16 mouse cellular contexts compared by ENCODE assay signal in the genomic region with DNA sequence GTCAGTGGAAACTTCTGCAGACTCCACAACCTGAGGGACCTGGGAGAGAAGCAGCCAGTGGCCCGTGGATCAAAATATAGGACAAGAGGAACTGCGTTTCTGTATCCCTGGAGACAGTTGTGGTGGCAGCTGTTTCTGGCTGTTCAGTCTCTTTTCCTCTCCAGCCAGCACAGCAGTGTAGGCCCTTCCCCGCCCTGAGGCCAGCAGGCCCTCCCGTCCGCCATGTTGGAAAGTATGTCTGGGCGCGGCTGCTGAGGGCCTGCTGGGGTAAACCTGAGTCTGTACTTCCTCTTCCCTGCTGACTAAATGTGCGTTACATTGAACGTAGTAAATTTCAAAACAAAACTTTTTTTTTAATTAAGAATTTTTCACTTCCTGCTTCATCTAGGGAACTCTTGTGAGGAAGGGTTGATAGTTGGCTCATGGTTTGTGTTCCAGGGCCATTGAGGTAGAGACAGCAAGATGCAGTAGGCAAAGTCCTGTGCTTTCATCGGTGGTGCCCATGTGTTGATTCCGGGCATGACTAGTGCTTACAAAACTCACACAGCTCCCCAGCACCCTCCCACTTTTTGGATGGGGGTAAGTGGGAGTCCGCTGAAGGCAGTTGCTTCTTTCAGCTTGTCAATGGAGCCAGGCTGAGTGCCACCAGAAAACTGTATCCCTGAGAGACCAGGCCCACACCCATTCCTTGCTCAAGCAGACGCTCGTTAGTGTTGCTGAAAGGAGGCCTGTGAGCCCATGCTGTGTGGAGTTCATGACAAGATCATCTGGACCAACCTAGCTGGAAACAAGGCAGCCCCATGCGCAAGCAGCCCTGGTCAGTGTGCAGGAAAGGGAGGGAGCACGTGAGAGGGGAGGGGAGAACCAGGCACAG. TPM values are rescaled to one million over a fixed set of nuclear protein-coding genes. Genes with fewer than 3 reads are reported as not detected.
DNase-seq lines count a peak whose midpoint lies in the region; ATAC-seq and TF ChIP-seq lines count a peak whose summit lies in the region.
"Had no signal": no experiment of that assay in that cellular context is flagged by ENCODE, and none has a peak within 500 bp of the region (broad histone marks: within the 10 kb centered on the region; RNA-seq: fewer than 3 reads in every experiment).

No protein-coding gene starts in this region.

- H3K27ac ChIP-seq in liver, postnatal 0 days (ENCODE audit: low read depth): peak overlapping the region; percentile 29; the same call in 1 of the 2 replicates
- H3K27ac ChIP-seq: kidney, embryonic 15.5 days; midbrain, embryonic 12.5 days; stomach, postnatal 0 days had no signal

- intact Hi-C loops in gastrocnemius, postnatal 14 days (cut with DNase I; ENCODE audit: low total_unique reads): no loop called here

- ATAC-seq in liver, postnatal 0 days: peak; percentile 39; the same call in 1 of the 2 replicates
- ATAC-seq in frontal cortex, adult (ENCODE audit: low TSS enrichment): no peak

- TF ChIP-seq EP300 in liver, postnatal 0 days (IDR thresholded peaks at IDR 0.05; ENCODE audit: low read depth): no peak

- H3K4me3 ChIP-seq in lung, adult 2 months (replicated peaks; ENCODE audit: extremely low read depth, low read depth, low read length): no peak overlapping the region
- H3K4me3 ChIP-seq in E14TG2a.4 (replicated peaks; ENCODE audit: low read length): peak overlapping the region; percentile 50
- H3K4me3 ChIP-seq in liver, postnatal 0 days (ENCODE audit: low read depth, low read length): no peak overlapping the region
- H3K4me3 ChIP-seq: kidney, embryonic 15.5 days; midbrain, embryonic 12.5 days had no signal

- H3K9ac ChIP-seq in liver, postnatal 0 days (replicated peaks): no peak overlapping the region
- H3K9ac ChIP-seq: kidney, embryonic 15.5 days; lung, embryonic 14.5 days; midbrain, embryonic 12.5 days had no signal

- H3K4me1 ChIP-seq in lung, adult 2 months (ENCODE audit: control insufficient read depth, insufficient read depth, low read length): peaks cover 8% of the 10 kb centered on the region
- H3K4me1 ChIP-seq in E14TG2a.4 (replicated peaks; ENCODE audit: low read depth, low read length): peaks cover 97% of the 10 kb centered on the region
- H3K4me1 ChIP-seq in liver, postnatal 0 days (ENCODE audit: insufficient read depth): peaks cover 21% of the 10 kb centered on the region

- no peak for TF ChIP-seq POLR2A in lung, adult 2 months (IDR thresholded peaks at IDR 0.05; ENCODE audit: borderline replicate concordance, extremely low read depth, low read depth, low read length)

- peak; percentile 22 to 34 for DNase-seq in lung, adult 18-20 months
- no peak for DNase-seq in lung, adult 2 months
- DNase-seq in ZHBTc4 (ENCODE audit: low read depth, low spot score): peak; percentile 58
- peak; percentile 38 for DNase-seq in liver, postnatal 0 days
- no peak for DNase-seq in gastrocnemius, postnatal 14 days
- no peak for DNase-seq in cerebellum, adult 11-12 months
- DNase-seq: cerebellum, adult 8-10 months; heart, postnatal 10 days; lung, embryonic 14.5 days; right cerebral cortex, postnatal 25 days; thymus, postnatal 25 days had no signal

- no peak overlapping the region for H3K4me2 ChIP-seq in liver, postnatal 0 days (ENCODE audit: low read depth, low read length)
- H3K4me2 ChIP-seq: kidney, embryonic 15.5 days; lung, embryonic 14.5 days; midbrain, embryonic 12.5 days had no signal

- WGBS in lung, adult 2 months: 78% methylated on average over 16 of the region's 16 CpGs
- 82% methylated on average over 16 of the region's 16 CpGs for WGBS in liver, postnatal 0 days (ENCODE audit: insufficient replicate concordance)

- H3K36me3 ChIP-seq in E14TG2a.4 (ENCODE audit: insufficient read depth, low read length): peaks cover 30% of the 10 kb centered on the region
- no peaks in the 10 kb centered on the region; the same call in 1 of the 2 replicates for H3K36me3 ChIP-seq in liver, postnatal 0 days (replicated peaks; ENCODE audit: insufficient read depth, low read length)

- no peak for TF ChIP-seq CTCF in lung, adult 2 months (IDR thresholded peaks at IDR 0.05; ENCODE audit: insufficient read depth, low read length)
- TF ChIP-seq CTCF in E14TG2a.4 (conservative IDR thresholded peaks at IDR 0.05; ENCODE audit: low read length): no peak
- no peak for TF ChIP-seq CTCF in liver, postnatal 0 days (IDR thresholded peaks at IDR 0.05; ENCODE audit: low read depth)

- no peaks in the 10 kb centered on the region for H3K9me3 ChIP-seq in E14TG2a.4 (ENCODE audit: low read length)
- H3K9me3 ChIP-seq in liver, postnatal 0 days (ENCODE audit: low read length): no peaks in the 10 kb centered on the region
- H3K9me3 ChIP-seq: kidney, embryonic 15.5 days; midbrain, embryonic 12.5 days had no signal

- no peaks in the 10 kb centered on the region for H3K27me3 ChIP-seq in E14TG2a.4 (ENCODE audit: insufficient read depth, low read length)
- H3K27me3 ChIP-seq in liver, postnatal 0 days (ENCODE audit: insufficient read depth, low read length): no peaks in the 10 kb centered on the region
- H3K27me3 ChIP-seq: kidney, embryonic 15.5 days; midbrain, embryonic 12.5 days had no signal

RNA-seq across cellular contexts. Expression of a gene that starts 40.9 kb away (rescaled TPM):
- polyA plus RNA-seq in lung, adult 2 months (2012; rRNA removed): 40.1 and 50.7 TPM in 2 replicates
- polyA plus RNA-seq in liver, postnatal 0 days (2015; fragmentation: Nextera tagmentation; extraction: Ambion mirVana): 9.3 and 10.2 TPM in 2 replicates
- 1 to 10 TPM; 4.5 to 4.8 TPM for total RNA-seq in gastrocnemius, postnatal 14 days (2021)

Comparison
In these comparisons a context has a peak if more than half of its experiments do, and no peak if none do; other contexts are left out.
1. DNase-seq: peak in lung, adult 18-20 months (2 of 2), ZHBTc4 (single experiment) and liver, postnatal 0 days (single experiment); none in lung, adult 2 months (single experiment), gastrocnemius, postnatal 14 days (single experiment) and cerebellum, adult 11-12 months (single experiment).